Mouse (Mus musculus) thymus, adult 2 months (tissue): ENCODE data around the gene Zbbx.

Experiments used
- CTCF ChIP-seq: fragments of 200-500 bp; IDR thresholded peaks from 2 replicates; pipeline ENCODE4 v1.5.1; 2012; ENCODE audit warnings: mild to moderate bottlenecking, control low read depth, low read length, moderate library complexity, borderline replicate concordance; ENCODE audit not compliant: control insufficient read depth, poor library complexity, insufficient read depth; ENCODE audit errors: extremely low read depth
- POLR2A ChIP-seq: fragments of 200-500 bp; IDR thresholded peaks from 2 replicates; pipeline ENCODE4 v1.6.1; 2012; ENCODE audit warnings: mild to moderate bottlenecking, low read length, control low read depth, moderate library complexity; ENCODE audit not compliant: control insufficient read depth, poor library complexity, insufficient read depth; ENCODE audit errors: extremely low read depth

DNA sequence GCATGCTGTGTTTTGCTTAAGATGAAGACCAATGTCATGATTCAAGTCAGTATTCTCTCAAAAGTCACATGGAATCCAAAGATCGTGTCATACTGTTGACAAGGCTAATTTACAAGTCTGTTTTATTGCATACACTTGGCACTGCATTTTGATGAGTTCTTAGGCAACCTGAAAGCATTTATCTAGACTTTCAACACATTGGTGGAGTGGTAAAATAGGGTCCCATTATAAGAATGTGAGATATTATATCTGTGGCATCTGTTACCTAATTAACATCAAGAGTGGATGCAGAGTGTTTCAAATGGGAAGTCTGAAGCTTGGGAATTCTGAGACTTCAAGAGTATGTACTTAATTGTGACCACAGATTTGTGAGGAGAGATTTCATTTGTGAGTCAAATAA, 79.1 kb downstream of the Zbbx start:
- TF ChIP-seq CTCF (no peak), POLR2A (no peak)
